Mouse (Mus musculus) layer of hippocampus, postnatal 36 days (tissue): ENCODE data around the gene Disc1. TPM values are rescaled to one million over a fixed set of nuclear protein-coding genes. Genes with fewer than 3 reads are reported as not detected.
A peak's percentile ranks its signal among the peaks of the same experiment; 100 is the strongest.

ENCODE experiments used
- DNase-seq, 2 experiments: peaks; one replicate each; pipeline ENCODE4 v3.0.0; 2022
- total RNA-seq, 2 experiments: library from RNA; stranded (reverse); gene quantifications; 2 replicates each; pipeline ENCODE4 v1.2.3; 2021

Disc1 gene
- total RNA-seq, 2 experiments from 2014 or later = 4.4 to 6.4 TPM

DNA sequence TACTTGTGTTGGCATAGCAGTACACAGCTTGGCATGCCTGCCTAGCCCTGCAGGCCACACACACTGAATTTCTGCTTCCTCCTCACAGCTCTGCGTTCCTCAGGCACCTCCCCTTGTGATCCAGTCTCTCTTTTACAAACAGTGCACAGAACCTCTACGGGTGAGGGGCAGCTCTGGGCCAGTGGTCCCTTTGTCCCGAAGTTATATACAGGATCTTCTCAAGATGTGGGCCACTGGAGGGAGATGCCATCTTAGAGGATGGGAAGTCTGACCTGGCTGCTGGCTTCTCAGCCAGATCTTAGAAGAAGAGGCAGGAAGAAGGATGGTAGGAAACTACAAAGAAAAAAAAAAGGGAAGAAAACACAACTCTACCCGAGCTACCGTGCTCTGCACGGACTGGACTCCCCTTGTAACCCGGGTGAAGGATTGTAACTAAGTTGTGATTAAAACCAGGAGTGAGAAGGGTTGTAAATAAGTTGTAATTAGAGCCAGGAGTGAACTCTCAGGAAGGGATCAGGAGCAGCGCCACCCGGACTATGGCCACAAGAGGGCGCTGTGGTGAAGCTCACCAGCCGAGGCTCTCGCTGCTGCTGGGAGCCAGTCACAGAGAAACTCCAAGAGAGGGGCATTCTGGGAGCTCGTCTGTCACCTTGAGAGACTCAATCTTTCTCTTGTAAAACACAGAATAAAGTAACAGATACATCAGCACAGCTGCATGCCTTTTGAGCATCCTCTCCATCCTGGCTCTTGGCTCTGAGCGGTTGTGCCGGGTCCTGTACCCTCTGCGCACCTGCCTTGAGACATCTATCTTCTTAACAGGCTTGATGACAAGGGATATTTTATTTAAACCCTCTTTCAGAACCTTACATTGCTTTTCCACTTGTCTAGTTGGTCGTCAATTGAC, 129.8 kb downstream of the Disc1 start:
- peak; percentile 76 to 79 for DNase-seq

DNA sequence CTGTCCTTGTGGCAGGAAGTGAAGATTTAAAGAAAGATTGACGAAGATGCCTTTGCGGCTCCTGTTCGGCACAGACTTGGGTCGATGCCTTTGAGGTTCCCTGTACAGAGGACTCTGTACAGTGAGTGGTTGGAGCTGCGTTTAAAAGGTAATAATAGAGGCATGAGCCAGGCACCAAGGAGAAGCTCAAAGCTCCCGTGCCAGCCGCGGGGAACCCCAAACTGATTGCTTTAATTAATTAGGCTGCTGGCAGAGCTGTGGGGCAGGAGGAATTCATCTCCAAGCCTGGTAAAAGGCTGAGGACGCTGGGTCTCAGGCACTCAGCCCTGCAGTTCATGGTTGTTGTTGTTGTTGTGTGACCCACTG, 130.4 kb downstream of the Disc1 start:
- no peak for DNase-seq

DNA sequence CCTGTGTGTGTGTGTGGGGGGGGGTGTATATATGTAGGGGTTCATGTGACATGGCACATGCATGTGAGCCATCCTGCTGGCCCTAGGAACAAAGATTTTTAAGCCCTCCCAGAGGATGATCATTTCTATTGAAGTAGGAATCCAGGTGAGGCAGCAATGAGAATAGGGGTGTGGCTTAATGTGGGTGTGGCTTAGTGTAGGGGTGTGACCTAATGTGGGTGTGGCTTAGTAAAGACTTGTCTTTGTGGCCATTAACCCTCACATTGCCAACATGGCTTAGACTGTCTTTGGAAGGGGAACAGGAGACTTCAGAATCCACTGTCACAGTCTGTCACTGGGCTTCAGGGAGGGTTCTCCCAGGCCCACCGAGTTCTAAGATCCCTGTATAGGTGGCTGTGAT, 130.9 kb downstream of the Disc1 start:
- no peak for DNase-seq

DNA sequence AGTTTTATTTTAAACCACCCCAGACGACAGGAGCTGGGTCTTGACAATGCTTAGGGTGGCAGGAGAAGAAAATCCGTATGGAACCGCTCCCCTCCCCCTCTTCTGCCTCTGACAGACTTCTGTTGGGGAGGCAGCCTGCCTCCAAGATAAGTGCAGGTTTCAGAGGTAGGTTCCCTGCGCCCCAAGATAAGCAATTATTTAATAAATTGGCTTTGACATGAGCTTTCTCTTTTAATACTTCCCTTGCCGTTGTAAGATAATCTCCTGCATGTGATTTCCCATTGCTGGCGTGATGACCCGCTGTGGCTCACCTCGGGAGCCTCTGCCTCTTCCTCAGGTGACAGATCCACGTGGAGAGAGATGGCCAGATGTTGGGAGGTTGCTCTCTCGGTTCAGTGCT, 133.0 kb downstream of the Disc1 start:
- DNase-seq = no peak

DNA sequence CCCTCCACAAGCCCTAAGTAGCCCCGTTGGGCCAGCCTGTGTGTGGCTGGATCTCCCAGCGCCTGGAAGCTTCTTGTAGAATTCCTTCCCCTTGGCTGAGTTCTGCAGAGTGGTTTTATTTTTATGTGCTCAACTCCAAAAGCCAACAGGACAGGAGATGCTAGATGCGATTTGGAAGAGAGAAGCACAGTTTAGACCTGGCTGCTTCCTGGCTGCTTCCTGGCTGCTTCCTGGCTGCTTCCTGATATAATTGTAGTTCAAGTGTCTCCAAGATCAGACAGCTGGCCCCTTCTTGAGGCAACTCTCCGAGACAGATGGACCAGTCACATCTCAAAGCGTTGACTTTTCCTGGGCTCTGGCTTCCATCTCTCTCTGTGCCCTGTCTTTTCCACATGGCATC, 139.7 kb downstream of the Disc1 start:
- DNase-seq = no peak

DNA sequence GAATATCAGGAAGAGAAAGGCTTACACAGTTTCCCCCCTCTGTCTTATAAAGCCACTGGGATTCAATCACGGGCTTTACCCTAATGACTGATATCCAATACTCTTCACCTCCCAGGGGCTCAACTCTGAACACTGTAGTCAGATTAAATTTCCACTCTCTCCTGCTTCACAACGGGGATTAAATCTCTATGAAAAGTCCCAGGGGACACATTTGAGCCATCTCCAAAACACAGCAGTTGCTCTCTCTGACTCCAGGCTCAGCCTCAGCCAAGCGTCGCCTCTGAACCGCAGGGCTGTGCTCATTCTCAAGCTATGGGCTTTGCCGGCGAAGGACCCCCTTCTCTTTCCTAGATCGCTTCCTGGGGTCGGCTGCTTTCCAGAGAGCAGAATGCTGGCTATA, 141.1 kb downstream of the Disc1 start:
- no peak for DNase-seq

DNA sequence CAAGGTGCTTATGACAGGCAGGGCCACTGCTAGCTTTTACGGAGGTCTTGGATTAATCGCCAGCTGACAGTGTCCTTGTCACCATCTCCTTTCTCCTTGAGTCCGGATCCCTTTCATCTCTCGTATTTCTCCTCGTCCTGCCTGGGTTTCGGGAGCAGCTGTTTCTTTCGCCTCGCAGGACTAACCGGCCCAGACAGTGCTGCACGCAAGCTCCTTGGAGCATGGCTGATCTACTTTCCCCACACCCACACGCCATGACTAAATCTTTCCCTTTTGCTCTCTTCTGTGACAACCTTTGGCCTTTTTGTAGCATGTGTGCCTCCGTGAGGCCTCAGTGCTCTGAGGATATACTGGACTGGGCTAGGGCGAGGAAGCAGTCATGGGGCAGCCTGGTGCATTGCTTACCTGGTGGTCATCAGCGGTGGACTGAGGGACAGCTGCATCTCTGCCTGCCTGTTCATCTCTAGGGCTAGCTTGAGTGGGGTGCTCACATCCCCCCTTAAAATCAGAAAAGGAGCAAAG, 142.6 kb downstream of the Disc1 start:
- DNase-seq = no peak

DNA sequence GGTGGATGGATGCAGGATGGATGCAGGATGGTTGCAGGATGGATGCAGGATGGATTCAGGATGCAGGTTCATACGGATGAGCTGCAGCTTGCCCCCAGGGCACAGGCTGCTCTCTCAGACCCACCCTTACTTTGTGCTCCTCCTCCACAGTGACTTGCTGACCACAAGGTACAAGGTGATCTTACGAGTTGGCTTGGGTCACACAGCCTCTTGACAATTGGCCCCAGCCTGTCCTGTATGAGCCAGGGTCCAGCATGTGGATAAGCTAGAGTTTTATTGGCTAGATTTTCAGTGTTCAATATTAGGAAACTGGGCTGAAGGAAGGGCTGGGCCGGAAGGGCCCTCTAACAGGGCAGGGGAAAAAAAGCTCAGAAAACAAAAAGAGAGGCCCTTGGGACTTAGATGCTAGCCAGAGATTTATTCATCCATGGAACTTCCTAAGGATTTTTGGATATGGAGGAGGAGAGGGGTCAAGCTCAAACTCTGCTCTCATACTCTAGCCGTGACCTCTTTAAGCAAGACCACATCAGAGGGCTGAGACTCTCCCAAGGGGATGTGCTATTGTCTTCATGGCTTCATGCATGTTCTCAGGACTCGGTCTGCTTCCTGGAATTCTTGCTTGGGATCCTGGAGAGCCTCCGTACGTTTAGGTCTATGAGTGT, 143.5 kb downstream of the Disc1 start:
- DNase-seq = no peak

DNA sequence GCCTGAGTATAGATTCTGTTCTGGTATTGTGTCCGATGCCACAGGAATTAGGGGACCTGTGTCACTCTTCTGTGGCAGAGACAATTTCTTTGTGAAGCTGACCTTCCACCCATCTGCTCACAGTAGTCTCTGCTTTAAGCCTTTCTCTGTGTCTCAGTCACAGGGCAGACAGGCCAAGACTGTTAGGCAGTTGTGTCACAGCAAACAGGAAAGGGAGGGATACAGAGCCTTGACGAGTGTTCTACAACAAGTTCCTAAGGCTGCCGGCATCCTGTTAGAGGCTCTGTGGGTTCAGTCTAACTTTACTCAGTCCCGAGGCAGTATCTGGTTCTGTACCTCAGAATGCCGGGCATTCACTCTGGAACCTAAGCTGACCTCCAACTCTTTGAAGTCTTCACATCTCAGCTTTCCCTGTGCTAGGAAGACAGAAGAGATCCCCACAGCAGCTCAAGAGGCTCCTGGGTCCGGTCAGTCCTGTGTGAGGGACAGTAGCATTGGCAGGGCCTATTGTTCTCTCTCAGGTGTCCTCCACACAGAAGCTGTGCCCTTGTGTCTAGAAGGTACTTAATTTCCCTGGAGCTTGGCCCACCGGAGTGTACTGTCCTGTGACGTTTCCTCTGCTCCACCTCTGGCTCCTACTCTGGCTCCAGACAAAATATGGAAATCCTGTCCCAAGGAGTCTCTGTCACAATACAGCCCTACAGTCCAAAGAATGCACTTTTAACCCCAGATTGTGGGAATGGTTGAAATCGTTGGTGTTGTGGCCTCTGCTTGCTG, 144.6 kb downstream of the Disc1 start:
- DNase-seq = no peak

DNA sequence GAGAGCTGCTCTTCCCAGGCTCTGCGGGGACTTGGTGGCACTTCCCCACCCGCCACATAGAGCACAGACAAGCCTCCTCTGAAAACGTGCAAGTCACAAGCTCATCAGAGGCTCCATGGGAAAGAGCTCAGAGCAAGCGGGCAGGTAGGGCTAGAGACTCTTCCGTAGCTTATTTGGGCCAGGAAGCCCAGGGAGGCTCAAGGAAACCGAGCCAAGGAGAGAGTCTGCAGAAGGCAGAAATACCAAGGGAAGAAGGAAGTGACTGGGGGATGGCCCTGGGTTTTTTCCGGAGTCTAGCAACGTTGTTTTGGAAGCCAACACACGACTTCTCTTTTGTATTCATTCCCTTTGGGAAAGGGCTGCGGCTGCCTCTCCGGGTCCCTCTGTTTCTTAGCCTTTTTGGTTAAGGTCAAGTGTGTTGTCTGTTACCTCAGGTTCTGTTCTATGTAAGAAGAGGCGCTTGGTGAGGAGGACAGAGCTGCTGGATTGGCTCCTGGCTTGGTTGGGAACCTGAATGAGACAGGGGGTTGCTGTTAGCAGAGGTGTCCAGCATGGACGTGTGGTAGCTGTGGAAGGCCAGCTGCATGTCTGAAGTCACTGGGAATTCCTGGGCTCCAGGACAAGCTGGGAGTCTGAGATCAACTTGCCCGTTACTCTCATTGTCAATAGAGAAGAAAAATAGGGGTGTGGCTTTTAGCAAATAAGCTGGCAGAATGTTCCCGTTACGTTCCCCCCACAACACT, 145.4 kb downstream of the Disc1 start:
- DNase-seq = no peak

DNA sequence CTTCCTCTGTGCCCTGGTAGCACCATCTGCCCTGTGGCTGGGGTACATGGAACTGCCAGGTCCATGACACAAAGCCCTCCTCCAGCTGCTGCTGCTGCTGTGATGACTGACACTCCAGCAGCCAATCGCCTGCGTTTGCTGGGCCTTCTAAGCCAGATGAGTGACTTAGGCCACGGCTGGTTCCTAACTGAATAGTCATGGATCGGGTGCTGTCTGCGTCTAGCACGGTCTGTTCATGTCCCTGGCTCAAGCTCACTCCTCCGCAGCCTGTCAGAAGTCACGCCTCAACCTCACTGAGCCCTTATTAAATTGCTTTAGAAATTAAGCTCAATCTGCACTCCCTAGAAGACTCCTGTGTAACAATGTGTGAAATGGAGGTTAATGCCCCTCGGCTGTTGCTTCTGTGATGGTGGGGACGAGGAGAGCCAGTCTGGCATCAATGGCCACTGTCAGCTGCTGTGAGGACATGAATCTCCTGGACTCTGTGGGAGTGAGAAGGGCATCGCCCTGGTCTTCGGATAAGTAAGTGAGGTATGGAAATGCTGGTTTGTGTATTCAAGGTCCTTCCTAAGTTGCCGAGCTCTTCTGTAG, 146.4 kb downstream of the Disc1 start:
- no peak for DNase-seq

DNA sequence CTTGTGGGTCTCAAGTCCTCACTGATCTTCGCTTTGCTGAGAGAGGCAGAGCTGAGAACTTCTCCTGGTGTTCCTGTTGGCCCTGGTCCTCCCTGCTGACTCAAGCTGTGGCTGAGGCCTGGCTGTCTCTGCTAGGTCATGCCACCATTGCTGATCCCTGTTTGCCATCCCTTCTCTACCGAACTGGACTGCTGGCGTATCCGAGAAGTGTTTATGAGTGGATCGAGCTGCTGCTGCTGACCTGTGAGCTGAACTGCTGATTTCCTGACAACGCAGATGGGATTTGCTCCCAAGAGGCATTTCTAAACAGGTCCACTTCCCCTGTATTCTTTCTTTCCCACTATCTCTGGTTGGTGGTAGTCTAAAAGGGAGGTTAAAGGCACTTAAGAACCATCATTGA, 147.7 kb downstream of the Disc1 start:
- no peak for DNase-seq

DNA sequence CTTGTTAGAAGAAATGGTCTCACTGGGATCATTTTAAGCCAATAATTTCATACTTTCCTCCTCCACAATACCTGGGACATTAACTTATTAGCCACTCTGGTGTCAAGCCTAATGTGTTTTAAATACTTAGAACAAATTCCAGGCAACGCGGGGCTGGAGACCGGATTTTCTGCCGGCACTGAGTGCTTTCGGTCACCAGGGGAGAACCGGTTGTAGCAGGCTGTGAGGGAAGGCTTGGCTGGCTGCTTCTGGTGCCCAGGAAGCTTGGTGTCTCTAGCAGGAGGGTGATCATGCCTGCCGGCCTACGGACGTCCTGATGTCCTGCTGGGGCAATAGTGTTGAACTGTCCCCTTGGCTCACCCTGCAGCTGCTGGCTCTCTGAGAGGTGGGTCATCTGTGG, 149.0 kb downstream of the Disc1 start:
- no peak for DNase-seq

DNA sequence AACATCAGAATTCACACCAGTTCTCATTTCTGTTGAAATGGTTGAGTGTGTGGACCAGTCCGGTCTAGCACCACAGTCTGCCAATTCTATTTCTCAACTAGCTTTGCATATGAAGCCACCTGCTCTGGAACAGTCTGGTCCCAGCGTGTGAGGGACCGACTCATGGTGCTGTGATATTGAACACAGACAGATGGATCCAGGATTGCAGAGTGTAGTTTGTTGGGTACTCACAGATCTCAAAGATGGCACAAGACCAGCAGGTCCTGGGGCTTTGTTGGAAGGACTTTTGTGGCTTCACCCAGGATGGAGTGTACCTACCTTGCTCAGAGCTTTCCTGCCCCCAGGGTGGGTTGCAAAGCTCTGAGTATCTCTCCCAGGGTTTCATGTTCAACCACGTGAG, 151.6 kb downstream of the Disc1 start:
- DNase-seq = peak in 1 of 2 experiments; percentile 48

DNA sequence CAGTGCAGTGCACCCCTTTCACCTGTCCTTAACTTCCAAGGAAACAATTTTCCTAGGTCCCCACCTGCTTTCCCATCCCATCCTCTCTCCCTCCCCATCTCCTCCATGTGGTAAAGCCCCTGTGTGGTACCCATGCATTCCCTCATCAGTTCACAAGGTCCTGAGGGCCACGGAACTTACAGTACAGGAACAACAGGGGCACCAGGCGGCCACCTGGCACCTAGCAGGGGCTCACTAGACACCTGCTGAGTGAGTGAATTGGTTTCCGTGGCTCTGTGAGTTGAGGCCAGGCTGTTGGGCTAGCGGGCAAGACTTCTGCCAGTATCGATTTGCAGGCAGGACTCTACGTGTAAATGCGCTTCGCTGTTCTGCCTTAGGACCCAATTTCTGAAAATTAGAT, 152.4 kb downstream of the Disc1 start:
- DNase-seq = no peak

DNA sequence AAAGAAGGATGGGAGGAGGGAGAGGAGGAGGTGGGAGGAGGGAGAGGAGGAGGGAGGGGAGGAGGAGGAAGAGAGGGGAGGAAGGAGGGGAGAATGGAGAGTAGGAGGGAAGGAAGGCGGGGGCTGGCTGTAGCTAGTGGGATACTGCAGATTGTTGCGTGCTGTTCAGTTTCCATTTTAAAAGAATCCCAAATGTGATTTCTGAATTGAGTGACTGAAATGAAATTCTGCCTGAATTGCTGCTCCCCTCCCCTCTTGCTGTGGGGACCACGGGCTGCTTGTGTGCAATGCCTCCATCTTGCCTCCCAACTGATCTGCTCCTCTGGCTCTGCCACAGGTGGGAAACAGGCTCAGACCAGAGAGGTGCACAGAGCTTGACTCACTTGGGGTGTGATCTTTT, 153.0 kb downstream of the Disc1 start:
- DNase-seq = peak in 1 of 2 experiments; percentile 30

DNA sequence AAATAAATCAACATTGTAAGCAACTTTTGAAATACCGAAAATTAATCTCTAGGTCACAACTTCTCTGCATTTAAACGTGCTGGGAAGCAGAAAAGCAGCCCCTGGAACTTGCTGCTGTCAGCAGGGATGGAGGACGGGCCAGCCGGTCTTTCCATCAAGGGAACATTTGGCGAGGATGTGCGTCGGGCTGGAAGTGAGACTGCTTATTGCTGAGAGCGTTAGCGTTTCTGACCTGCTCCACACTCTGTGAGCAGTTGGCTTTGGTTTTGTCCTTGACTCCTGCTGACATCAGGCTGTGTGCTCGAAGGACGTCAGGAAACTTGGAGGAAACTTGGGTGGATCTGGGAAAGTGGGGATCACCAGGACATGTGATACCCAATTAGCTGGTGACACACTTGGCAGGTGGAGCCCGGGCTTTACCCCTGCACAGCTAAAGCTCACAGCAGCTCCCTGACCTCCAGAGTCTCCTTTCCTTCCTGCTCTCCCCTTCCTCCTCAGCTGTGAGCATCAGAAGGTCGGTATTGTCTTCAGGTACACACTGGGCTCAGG, 158.7 kb downstream of the Disc1 start:
- DNase-seq = no peak

DNA sequence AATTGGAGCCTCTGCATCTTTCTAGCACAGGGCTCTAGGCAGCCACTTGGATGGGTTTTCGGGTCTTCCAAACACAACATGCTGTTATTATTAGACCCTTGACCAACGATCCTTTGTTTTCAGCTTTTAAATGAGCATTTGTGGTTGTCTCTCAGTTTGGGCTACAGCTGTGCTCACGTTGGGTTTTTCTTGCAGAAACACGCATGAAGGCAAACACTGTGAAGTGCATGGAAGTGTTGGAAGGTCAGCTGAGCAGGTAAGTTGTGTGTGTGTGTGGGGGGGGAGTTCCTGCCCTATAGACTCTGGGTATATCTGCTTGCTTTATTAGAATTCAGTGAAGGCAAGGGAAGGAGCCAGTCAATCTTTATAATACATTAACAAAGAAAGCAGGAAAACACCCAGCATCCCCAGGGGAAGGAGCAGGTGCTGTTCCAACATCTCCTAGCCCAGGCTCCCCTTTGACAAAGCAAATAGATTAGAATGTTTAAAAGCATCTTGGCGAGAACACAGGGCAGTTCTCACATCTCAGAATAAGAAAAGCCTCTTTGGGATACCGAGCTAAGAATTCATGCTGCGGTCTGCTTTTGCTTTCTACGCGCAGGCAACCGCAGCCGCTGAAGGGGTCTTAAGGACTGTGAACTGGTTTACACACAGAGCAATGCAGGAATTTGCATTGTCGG, 164.0 kb downstream of the Disc1 start:
- no peak for DNase-seq

DNA sequence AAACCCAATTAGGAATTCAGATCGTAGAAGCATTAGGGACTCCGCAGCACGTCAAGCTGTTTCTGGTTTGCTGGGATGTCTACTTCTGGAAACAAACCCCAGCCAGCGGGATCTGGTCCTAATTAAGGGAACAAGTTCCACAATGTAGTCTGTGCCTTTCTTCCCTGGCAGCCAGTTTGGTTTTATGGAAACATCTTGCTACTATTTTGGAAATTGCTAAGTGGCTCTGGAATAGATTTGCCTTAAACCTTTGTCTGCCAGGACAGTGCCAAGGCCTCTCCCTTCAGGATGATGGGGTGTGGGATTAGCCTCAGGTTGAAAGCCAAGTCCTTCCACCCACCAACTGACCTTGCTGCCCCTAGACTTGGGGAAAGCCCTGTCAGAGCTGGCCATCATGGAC, 164.7 kb downstream of the Disc1 start:
- peak; percentile 61 to 62 for DNase-seq

DNA sequence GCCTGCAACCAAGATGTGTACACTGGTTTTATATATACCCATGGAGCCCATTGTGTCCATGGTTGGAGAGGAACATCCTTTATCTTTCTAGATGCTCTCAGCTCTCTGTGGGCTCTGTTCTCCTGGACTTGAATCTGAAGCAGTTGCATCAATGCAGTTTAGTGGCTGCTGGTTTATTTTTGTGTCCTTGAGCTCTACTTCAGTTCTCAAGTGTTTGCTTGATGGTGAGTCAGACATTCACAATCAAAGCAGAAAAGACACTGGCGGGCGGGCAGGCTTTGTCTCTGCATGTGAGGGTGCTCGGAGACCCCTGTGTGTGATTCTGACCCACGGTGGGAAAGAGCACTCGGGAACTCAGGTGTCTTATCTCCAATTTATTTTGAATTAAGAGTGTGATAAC, 166.6 kb downstream of the Disc1 start:
- no peak for DNase-seq

DNA sequence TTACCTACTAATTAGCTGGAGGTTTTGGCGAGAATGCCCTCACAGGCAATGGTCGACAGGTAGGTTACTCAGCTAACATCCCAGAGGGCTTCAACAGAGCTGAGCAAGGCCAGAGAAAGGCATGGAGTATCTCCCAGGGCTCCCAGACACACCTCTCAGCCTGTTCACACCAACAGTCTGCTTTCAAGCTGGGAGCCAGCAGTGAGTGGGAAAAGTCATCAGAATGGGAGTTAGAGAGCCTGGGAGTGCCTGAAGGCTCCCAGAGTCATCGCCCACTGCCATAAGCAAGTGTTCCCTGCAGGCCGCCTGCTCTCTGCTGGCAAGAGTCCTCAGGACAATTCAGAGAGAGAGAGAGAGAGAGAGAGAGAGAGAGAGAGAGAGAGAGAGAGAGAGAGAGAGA, 167.1 kb downstream of the Disc1 start:
- no peak for DNase-seq
